Mouse (Mus musculus): ENCODE measurements around the gene Lmx1b.

- TF ChIP-seq CTCF (IDR thresholded peaks at IDR 0.05; ENCODE audit: low read depth) (no peak), EP300 (optimal IDR thresholded peaks at IDR 0.05) (no peak)
These were observed 59.4 kb downstream of the Lmx1b start for GRCm38 (mm10) chr2:33580697-33581448.

Data from stomach, postnatal 0 days (tissue).